Mouse (Mus musculus): Measurements from ENCODE around the gene Lasp1.
"Not testable (repeated sequence)": the region's sequence is repeated elsewhere in the genome, so short reads cannot be mapped to it uniquely, and the experiment has no call there.

Gene Lasp1

DNA sequence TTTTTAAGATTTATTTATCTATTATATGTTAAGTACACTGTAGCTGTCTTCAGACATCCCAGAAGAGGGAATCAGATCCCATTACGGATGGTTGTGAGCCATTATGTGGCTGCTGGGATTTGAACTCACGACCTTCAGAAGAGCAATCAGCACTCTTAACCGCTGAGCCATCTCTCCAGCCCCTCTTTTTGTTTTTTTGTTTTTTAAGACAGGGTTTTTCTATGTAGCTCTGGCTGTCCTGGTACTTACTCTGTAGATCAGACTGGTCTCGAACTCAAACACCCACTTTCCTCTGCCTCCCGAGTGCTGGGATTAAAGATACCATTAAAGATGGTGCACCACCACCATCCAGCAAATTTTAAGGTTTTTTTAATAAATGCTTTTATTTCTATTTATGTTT lies 66.6 kb downstream of the Lasp1 start:
- CTCF ChIA-PET, result interaction anchor here (0.5 to 0.7 kb wide), 2 partner anchors 67 to 153 kb away, joined by 5 to 14 read pairs; no protein-coding TSS in a partner anchor

DNA sequence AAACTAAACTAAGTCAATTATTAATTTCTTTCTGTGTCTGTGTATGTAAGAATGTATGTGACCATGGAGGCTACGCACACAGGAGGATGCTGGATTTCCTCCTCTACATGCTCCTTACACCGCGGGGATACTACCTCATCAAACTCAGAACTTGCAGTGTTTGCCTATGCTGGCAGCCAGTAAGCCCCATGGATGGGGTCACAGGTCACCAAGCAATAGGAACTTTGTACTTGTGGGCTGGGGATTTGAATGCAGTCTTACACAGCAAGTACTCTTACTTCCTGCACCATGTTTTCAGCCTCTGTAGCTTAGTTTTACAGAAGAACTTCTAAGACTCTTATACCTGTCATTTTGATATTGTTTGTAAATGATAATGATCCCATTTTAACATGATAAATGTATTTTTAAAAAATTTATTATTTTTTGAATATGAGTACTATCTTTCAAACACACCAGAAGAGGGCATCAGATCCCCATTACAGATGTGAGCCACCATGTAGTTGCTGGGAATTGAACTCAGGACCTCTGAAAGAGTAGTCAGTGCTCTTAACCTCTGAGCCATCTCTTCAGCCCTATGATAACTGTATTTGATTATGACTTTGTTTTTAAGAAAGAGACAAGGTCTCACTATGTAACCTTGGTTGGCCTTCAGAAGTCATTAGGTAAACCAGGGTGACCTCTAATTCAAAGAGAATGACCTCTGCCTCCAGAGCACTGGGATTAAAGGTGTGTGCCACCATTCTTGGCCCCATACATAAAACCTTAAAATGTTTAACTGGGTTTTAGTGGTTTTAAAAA lies 67.5 kb downstream of the Lasp1 start:
- CTCF ChIA-PET, result no interaction called here

DNA sequence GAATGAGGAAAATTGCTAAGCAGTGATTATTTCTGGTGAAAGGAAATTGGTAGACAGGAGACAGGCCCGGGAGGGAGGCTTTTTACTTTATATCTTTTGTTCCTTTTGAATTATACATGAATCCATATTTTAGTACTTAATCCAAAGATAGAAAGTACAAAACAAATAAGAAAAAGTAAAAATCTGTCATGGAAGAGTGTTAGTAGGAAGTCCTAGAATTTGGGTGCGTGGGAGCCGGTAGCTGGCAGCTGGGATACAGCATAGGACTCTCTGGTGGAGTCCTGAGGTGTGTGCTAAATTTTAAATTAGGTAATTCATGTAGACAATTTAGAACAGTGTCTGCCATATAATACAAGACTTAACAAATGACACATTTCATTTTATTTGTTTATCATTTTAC lies 68.8 kb downstream of the Lasp1 start:
- CTCF ChIA-PET, result no interaction called here

DNA sequence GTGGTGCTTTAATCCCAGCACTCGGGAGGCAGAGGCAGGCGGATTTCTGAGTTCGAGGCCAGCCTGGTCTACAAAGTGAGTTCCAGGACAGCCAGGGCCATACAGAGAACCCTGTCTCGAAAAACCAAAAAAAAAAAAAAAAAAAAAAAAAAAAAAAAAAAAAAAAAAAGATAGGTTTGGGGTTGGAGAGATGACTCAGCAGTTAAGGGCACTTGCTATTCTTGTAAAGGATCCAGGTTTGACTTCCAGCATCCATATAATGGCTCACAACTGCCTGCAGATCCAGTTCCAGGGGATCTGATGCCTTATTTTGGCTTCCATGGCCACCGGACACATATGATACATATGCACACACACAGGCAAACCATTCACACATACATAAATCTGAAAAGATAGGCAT lies 73.6 kb downstream of the Lasp1 start:
- CTCF ChIA-PET, result not testable (repeated sequence)

DNA sequence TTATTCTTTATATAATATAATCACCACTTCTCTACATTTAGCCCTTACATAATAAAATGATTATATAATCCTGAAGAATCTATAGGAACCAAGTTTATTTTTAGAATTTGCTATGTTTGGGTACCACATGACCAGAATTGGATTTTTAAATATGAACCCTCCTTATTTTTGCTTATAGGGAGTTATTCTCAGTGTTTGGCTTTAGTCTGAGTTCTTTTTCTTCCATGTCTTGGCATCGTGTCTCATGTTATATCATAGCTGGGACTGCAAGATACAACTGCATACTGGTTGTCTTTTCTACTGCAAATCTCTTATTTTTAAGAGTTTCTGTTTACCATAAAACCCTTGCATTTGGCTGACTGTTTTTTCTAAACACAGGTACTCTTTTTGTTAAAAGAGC lies 75.6 kb downstream of the Lasp1 start:
- CTCF ChIA-PET, result no interaction called here

DNA sequence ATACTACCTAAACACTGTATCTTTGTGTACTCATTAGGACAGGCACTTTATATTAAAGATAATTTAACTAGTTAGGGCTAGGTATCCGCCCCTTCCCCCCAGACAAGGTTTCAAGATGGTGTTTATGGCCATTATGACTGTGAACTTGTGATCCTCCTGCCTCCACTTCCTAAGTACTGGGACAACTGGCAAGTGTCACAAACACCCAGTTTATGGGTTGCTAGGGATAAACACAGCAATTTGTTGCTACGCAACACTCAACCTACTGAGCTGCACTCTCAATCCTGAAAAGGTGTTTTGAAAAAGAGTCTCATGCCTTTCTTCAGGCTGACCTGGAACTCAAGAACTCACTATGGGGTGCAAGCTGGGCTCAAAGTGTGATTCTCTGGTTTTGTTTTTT lies 78.5 kb downstream of the Lasp1 start:
- CTCF ChIA-PET, result interaction anchor here (0.6 kb wide), 1 partner anchor 11 kb away, joined by 13 read pairs; no protein-coding TSS in a partner anchor

DNA sequence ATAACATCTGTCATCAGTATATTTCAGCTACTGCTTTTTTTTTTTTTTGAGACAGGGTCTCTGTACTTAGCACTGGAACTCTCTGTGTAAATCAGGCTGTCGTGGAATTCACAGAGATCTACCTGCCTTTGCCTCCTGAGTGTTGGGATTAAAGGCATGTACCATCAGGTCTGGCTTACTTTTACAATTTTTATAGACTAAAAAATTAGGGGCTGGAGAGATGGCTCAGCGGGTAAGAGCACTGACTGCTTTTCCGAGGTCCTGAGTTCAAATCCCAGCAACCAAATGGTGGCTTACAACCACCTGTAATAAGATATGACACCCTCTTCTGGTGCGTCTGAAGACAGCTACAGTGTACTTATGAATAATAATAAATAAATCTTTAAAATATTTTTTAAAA lies 81.6 kb downstream of the Lasp1 start:
- CTCF ChIA-PET, result no interaction called here

DNA sequence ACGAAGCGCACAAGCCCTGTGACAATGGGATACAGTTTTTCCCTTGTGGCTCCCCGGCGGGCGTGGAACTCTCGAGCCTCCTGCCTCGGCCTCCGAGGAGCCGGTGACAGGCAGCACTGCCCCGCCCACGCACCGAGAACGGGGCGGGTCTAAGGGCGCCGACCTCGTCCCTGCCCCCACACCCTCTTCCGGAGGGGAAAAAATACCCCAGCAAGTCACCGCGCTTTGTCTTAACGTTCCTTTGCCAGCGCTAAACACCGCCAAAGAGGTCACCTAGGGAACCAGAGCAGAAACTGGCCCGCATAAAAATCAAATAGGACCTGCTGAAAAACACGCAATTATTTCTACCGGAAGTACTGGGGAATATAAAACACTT lies 84.7 kb downstream of the Lasp1 start:
- CTCF ChIA-PET, result no interaction called here

DNA sequence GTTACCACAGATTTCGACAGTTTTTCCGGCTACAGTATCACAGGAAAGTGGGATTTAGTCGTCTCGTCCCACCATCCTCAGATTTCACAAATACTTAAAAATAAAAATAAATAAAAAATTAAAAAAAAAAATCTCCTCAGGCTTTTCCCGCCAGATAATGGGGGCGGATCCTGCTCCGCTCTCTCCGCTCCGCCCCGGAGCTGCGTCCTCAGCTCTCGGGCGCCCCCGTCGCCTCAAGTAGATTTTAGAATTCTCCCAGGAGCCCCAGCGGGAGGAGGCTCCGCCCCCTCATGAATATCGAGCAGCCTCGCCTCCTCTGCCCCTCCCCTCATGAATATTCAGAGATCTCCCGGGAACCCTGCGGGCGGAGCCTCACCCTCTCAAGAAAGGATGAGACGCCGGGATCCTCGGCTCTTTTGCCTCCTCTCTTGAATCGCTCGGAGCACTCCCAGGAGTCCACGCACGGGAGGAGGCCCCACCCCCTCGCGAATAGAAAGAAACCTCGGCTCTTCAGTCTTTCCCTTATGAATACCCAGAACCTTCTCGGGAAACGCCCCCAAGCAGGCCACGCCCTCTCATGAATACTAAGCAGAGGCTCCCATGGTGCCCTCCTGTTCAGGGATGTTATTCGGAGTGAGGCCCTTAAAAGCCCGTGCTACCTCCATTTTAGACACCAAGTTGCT lies 85.3 kb downstream of the Lasp1 start, which contains the start of gene Fbxo47:
Gene Fbxo47, minus strand, starts transcription at position 237 of the 683 bp plus-strand sequence.
- CTCF ChIA-PET, result interaction anchor here (0.6 kb wide), 1 partner anchor 79 kb away, joined by 3 read pairs; no protein-coding TSS in a partner anchor

DNA sequence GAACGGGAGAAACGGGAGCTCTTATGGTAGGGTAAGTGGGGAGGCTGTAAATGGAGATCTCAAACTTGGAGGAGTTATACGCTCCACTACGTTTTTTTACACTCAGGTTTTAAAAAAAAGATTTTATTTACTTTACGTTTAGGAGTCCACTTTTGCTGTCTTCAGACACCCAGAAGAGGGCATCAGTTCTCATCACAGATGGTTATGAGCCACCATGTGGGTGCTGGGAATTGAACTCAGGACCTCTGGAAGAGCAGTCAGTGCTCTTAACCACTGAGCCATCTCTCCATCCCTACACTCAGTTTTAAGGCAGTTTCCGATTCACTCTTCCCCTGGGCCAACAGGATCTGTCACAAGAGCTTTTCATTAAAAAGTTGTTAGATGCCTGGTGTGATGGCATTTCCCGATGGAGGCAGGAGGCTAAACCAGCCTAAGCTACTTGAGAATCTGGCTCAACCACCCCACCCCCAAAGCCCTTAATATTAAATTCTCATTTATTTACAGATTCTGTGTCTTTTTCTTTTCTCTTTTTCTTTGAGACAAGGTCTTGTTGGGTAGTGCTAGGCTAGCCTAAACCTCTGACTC lies 85.9 kb downstream of the Lasp1 start:
- CTCF ChIA-PET, result no interaction called here

DNA sequence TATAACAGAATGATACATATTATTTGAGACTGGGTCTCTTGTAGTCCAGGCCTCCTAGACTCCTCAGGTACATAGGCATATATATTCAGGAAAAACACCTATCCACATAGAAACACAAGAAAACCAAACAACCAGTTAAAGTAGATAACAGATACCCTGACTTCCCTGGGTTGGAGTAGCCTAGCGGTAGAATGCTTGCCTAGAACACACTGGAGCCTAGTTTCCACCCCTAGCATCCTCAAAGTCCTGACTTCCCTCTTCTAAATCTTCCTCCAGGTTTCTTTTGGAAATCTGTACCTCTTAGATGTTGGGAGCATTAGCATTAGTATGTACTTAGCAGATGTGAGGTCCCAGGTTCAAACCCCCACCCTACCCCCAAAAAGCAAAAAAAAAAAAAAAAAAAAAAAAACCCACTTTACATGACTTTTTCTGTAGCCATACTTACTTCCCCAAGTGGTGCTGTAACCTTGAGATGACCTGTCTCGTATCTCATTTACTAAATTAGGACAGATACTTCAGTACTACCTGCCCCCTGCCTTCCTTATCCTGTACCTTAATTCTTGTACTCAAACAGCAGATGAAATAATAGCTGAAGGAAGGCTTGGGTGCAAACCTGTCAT lies 86.6 kb downstream of the Lasp1 start:
- CTCF ChIA-PET, result interaction anchor here (1.1 kb wide), 1 partner anchor 94 kb away, joined by 5 read pairs; no protein-coding TSS in a partner anchor
